Mouse (Mus musculus): Measurements from ENCODE around the gene Brd2. TPM values are rescaled to one million over a fixed set of nuclear protein-coding genes. Genes with fewer than 3 reads are reported as not detected.

Brd2 gene
- total and polyA plus RNA-seq, 3 experiments, result 214 to 336 (median 298) TPM

DNA sequence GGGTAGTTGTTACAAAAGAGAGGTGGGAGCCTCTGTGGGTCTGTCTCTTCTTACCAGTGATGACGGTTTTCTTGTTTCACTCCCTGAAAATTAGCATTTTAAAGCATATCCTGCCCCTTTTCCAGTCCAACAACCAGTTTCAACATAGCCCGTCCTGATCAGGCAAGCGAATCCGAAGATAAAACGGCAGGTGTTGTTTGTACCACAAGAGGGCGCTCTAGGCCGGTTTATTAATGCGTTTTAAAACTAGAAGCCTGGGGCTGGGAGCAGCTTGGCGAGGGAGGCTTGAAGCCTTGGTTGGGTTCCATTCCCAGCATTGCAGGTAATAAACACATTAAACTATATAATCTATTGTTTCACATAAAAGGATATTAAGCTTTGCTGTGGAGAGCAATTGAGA lies 44.9 kb downstream of the Brd2 start:
- DNase-seq (ENCODE audit: low spot score), result peak; percentile 57
- H3K9me3 ChIP-seq (replicated peaks), result no peaks in the 10 kb centered on the region
- no peak for ATAC-seq (ENCODE audit: extremely low read depth, insufficient number of reproducible peaks, low FRiP score, poor library complexity, severe bottlenecking)
- no peaks in the 10 kb centered on the region for H3K36me3 ChIP-seq (replicated peaks)
- peaks cover 7% of the 10 kb centered on the region; the same call in 1 of the 2 replicates for H3K4me1 ChIP-seq (ENCODE audit: insufficient read depth, low read depth, low read length)
- no peak overlapping the region for H3K4me3 ChIP-seq (ENCODE audit: low read depth, low read length)
- peaks cover 27% of the 10 kb centered on the region for H3K27me3 ChIP-seq (ENCODE audit: insufficient read depth, low read length)
- peak; percentile 63 for TF ChIP-seq CTCF (IDR thresholded peaks at IDR 0.05; ENCODE audit: low read depth, low read length)
- TF ChIP-seq TAL1 (conservative IDR thresholded peaks at IDR 0.05; ENCODE audit: low read depth, low read length), result no peak

DNA sequence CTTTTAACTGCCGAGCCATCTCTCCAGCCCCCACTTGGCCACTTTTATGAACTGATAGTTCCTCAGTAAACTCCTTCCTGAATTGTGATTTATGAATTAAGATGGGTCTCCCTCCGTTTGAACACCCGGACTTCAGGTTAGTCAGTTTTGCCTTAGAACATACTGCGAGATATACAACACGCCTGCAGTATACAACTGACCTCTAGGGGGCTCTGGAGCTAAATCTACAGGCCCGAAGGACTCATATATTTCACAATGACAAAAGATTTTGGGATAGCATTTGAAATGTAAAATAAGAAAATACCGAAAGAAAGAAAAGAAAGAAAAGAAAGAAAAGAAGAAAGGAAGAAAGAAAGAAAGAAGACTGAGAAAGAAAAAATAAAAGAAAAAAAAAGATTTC lies 47.2 kb downstream of the Brd2 start:
- Histone ChIP-seq H3K36me3 (replicated peaks) (no peaks in the 10 kb centered on the region), H3K4me1 (ENCODE audit: insufficient read depth, low read depth, low read length) (peaks cover 7% of the 10 kb centered on the region; the same call in 1 of the 2 replicates), H3K27me3 (ENCODE audit: insufficient read depth, low read length) (peaks cover 22% of the 10 kb centered on the region), H3K4me3 (ENCODE audit: low read depth, low read length) (no peak overlapping the region), H3K9me3 (replicated peaks) (no peaks in the 10 kb centered on the region)
- DNase-seq (ENCODE audit: low spot score) (no peak), ATAC-seq (ENCODE audit: extremely low read depth, insufficient number of reproducible peaks, low FRiP score, poor library complexity, severe bottlenecking) (no peak)
- TF ChIP-seq POLR2AphosphoS5 (IDR thresholded peaks at IDR 0.05; ENCODE audit: insufficient replicate concordance, low read depth, low read length) (no peak), CTCF (IDR thresholded peaks at IDR 0.05; ENCODE audit: low read depth, low read length) (peak; percentile 24; the same call in 1 of the 2 replicates)

- no peaks in the 10 kb centered on the region for H3K36me3 ChIP-seq (replicated peaks)
- TF ChIP-seq TAL1 (conservative IDR thresholded peaks at IDR 0.05; ENCODE audit: low read depth, low read length) (no peak), GATA1 (IDR thresholded peaks at IDR 0.05; ENCODE audit: borderline replicate concordance, low read length) (no peak), POLR2AphosphoS5 (IDR thresholded peaks at IDR 0.05; ENCODE audit: insufficient replicate concordance, low read depth, low read length) (no peak), CTCF (IDR thresholded peaks at IDR 0.05; ENCODE audit: low read depth, low read length) (no peak), GATA2 (IDR thresholded peaks at IDR 0.05; ENCODE audit: borderline replicate concordance, low read depth, low read length) (no peak)
- H3K27me3 ChIP-seq (ENCODE audit: insufficient read depth, low read length), result peaks cover 25% of the 10 kb centered on the region
- 0 out of 2 replicates have a peak, but pooled peaks cover 2% of the 10 kb centered on the region for H3K4me1 ChIP-seq (ENCODE audit: insufficient read depth, low read depth, low read length)
- ATAC-seq (ENCODE audit: extremely low read depth, insufficient number of reproducible peaks, low FRiP score, poor library complexity, severe bottlenecking) (no peak), DNase-seq (ENCODE audit: low spot score) (no peak)
- H3K4me3 ChIP-seq (ENCODE audit: low read depth, low read length), result no peak overlapping the region
- no peaks in the 10 kb centered on the region for H3K9me3 ChIP-seq (replicated peaks)
These were observed 50.3 kb downstream of the Brd2 start for GRCm38 (mm10) chr17:34072091-34072490.

- Histone ChIP-seq H3K27me3 (ENCODE audit: insufficient read depth, low read length) (peaks cover 34% of the 10 kb centered on the region), H3K4me1 (ENCODE audit: insufficient read depth, low read depth, low read length) (no peaks in the 10 kb centered on the region), H3K36me3 (replicated peaks) (no peaks in the 10 kb centered on the region), H3K9me3 (replicated peaks) (no peaks in the 10 kb centered on the region), H3K4me3 (ENCODE audit: low read depth, low read length) (no peak overlapping the region)
- DNase-seq (ENCODE audit: low spot score), result no peak
- ATAC-seq (ENCODE audit: extremely low read depth, insufficient number of reproducible peaks, low FRiP score, poor library complexity, severe bottlenecking), result no peak
- TF ChIP-seq GATA2 (IDR thresholded peaks at IDR 0.05; ENCODE audit: borderline replicate concordance, low read depth, low read length), result no peak
- no peak for TF ChIP-seq TAL1 (conservative IDR thresholded peaks at IDR 0.05; ENCODE audit: low read depth, low read length)
- no peak for TF ChIP-seq GATA1 (IDR thresholded peaks at IDR 0.05; ENCODE audit: borderline replicate concordance, low read length)
- no peak for TF ChIP-seq CTCF (IDR thresholded peaks at IDR 0.05; ENCODE audit: low read depth, low read length)
- no peak for TF ChIP-seq POLR2AphosphoS5 (IDR thresholded peaks at IDR 0.05; ENCODE audit: insufficient replicate concordance, low read depth, low read length)
These were observed 53.6 kb downstream of the Brd2 start for GRCm38 (mm10) chr17:34068864-34069263.

Other genes starting within 250 kb of the Brd2 start
Only the 20 nearest of the 32 such genes appear.
- gene B3galt4, start 171.1 kb downstream of the Brd2 start, total RNA-seq (2014; fragmentation: Nextera tagmentation), result 1.7 and 1.9 TPM in 2 replicates
- gene B3galt4, start 171.1 kb downstream of the Brd2 start, total RNA-seq (2017), result 3.0 and 3.6 TPM in 2 replicates
- gene B3galt4, start 171.1 kb downstream of the Brd2 start, polyA plus RNA-seq (2012), result 10.9 and 13.5 TPM in 2 replicates
- gene Vps52, start 166.8 kb downstream of the Brd2 start, total RNA-seq (2014; fragmentation: Nextera tagmentation), result 30.0 and 34.1 TPM in 2 replicates
- gene Vps52, start 166.8 kb downstream of the Brd2 start, total RNA-seq (2017), result 18.5 and 19.8 TPM in 2 replicates
- 45.6 and 48.9 TPM in 2 replicates for gene Vps52, start 166.8 kb downstream of the Brd2 start, polyA plus RNA-seq (2012)
- 2,195 and 2,298 TPM in 2 replicates for gene Rps18, start 166.6 kb downstream of the Brd2 start, total RNA-seq (2014; fragmentation: Nextera tagmentation)
- 1,704 and 1,830 TPM in 2 replicates for gene Rps18, start 166.6 kb downstream of the Brd2 start, total RNA-seq (2017)
- 739 and 1,633 TPM in 2 replicates for gene Rps18, start 166.6 kb downstream of the Brd2 start, polyA plus RNA-seq (2012)
- gene H2-K1, start 122.3 kb downstream of the Brd2 start, total RNA-seq (2014; fragmentation: Nextera tagmentation), result not detected in 2 replicates
- gene H2-K1, start 122.3 kb downstream of the Brd2 start, total RNA-seq (2017), result 0.16 and 0.23 TPM in 2 replicates
- 0.58 and 0.74 TPM in 2 replicates for gene H2-K1, start 122.3 kb downstream of the Brd2 start, polyA plus RNA-seq (2012)
- gene Ring1, start 98.0 kb downstream of the Brd2 start, total RNA-seq (2014; fragmentation: Nextera tagmentation), result 8.4 and 9.7 TPM in 2 replicates
- 10.9 and 13.1 TPM in 2 replicates for gene Ring1, start 98.0 kb downstream of the Brd2 start, total RNA-seq (2017)
- 46.4 and 59.9 TPM in 2 replicates for gene Ring1, start 98.0 kb downstream of the Brd2 start, polyA plus RNA-seq (2012)
- 77.5 and 87.1 TPM in 2 replicates for gene H2-Ke6, start 94.6 kb downstream of the Brd2 start, total RNA-seq (2014; fragmentation: Nextera tagmentation)
- gene H2-Ke6, start 94.6 kb downstream of the Brd2 start, total RNA-seq (2017), result 44.7 and 45.9 TPM in 2 replicates
- gene H2-Ke6, start 94.6 kb downstream of the Brd2 start, polyA plus RNA-seq (2012), result 58.6 and 78.0 TPM in 2 replicates
- 16.9 and 17.5 TPM in 2 replicates for gene Slc39a7, start 91.0 kb downstream of the Brd2 start, total RNA-seq (2014; fragmentation: Nextera tagmentation)
- 58.0 and 60.1 TPM in 2 replicates for gene Slc39a7, start 91.0 kb downstream of the Brd2 start, total RNA-seq (2017)
- 66.0 and 98.1 TPM in 2 replicates for gene Slc39a7, start 91.0 kb downstream of the Brd2 start, polyA plus RNA-seq (2012)
- 27.7 and 29.7 TPM in 2 replicates for gene Rxrb, start 90.8 kb downstream of the Brd2 start, total RNA-seq (2014; fragmentation: Nextera tagmentation)
- gene Rxrb, start 90.8 kb downstream of the Brd2 start, total RNA-seq (2017), result 30.5 and 34.7 TPM in 2 replicates
- 175 and 211 TPM in 2 replicates for gene Rxrb, start 90.8 kb downstream of the Brd2 start, polyA plus RNA-seq (2012)
- gene Col11a2, start 83.2 kb downstream of the Brd2 start, total RNA-seq (2014; fragmentation: Nextera tagmentation), result 0.45 and 0.92 TPM in 2 replicates
- 0.58 and 1.6 TPM in 2 replicates for gene Col11a2, start 83.2 kb downstream of the Brd2 start, total RNA-seq (2017)
- 1.9 and 2.3 TPM in 2 replicates for gene Col11a2, start 83.2 kb downstream of the Brd2 start, polyA plus RNA-seq (2012)
- not detected in 2 replicates for gene H2-Oa, start 30.3 kb downstream of the Brd2 start, total RNA-seq (2014; fragmentation: Nextera tagmentation)
- gene H2-Oa, start 30.3 kb downstream of the Brd2 start, total RNA-seq (2017), result 0.11 TPM in 1 of 2 replicates, not detected in the other
- gene H2-Oa, start 30.3 kb downstream of the Brd2 start, polyA plus RNA-seq (2012), result not detected in 2 replicates
- gene H2-DMa, start 3.1 kb downstream of the Brd2 start, total RNA-seq (2014; fragmentation: Nextera tagmentation), result 11.0 and 16.1 TPM in 2 replicates
- 2.8 and 3.8 TPM in 2 replicates for gene H2-DMa, start 3.1 kb downstream of the Brd2 start, total RNA-seq (2017)
- gene H2-DMa, start 3.1 kb downstream of the Brd2 start, polyA plus RNA-seq (2012), result 0.62 and 1.3 TPM in 2 replicates
- not detected in 2 replicates for gene H2-DMb2, start 20.7 kb upstream of the Brd2 start, total RNA-seq (2014; fragmentation: Nextera tagmentation)
- not detected in 2 replicates for gene H2-DMb2, start 20.7 kb upstream of the Brd2 start, total RNA-seq (2017)
- gene H2-DMb2, start 20.7 kb upstream of the Brd2 start, polyA plus RNA-seq (2012), result not detected in 2 replicates
- not detected in 2 replicates for gene H2-DMb1, start 30.4 kb upstream of the Brd2 start, total RNA-seq (2014; fragmentation: Nextera tagmentation)
- gene H2-DMb1, start 30.4 kb upstream of the Brd2 start, total RNA-seq (2017), result 0.41 and 0.44 TPM in 2 replicates
- gene H2-DMb1, start 30.4 kb upstream of the Brd2 start, polyA plus RNA-seq (2012), result 0.06 and 0.10 TPM in 2 replicates
- 6.5 and 6.8 TPM in 2 replicates for gene Tap1, start 64.9 kb upstream of the Brd2 start, total RNA-seq (2014; fragmentation: Nextera tagmentation)
- 7.2 and 11.0 TPM in 2 replicates for gene Tap1, start 64.9 kb upstream of the Brd2 start, total RNA-seq (2017)
- 7.4 and 7.6 TPM in 2 replicates for gene Tap1, start 64.9 kb upstream of the Brd2 start, polyA plus RNA-seq (2012)
- not detected in 2 replicates for gene Psmb9, start 65.1 kb upstream of the Brd2 start, total RNA-seq (2014; fragmentation: Nextera tagmentation)
- gene Psmb9, start 65.1 kb upstream of the Brd2 start, total RNA-seq (2017), result 3.7 and 4.8 TPM in 2 replicates
- 1.5 and 1.9 TPM in 2 replicates for gene Psmb9, start 65.1 kb upstream of the Brd2 start, polyA plus RNA-seq (2012)
- gene Psmb8, start 75.1 kb upstream of the Brd2 start, total RNA-seq (2014; fragmentation: Nextera tagmentation), result not detected in 2 replicates
- gene Psmb8, start 75.1 kb upstream of the Brd2 start, total RNA-seq (2017), result 0.06 and 0.11 TPM in 2 replicates
- gene Psmb8, start 75.1 kb upstream of the Brd2 start, polyA plus RNA-seq (2012), result 0.15 and 0.25 TPM in 2 replicates
- gene Tap2, start 80.9 kb upstream of the Brd2 start, total RNA-seq (2014; fragmentation: Nextera tagmentation), result 7.8 and 8.7 TPM in 2 replicates
- 12.0 and 13.4 TPM in 2 replicates for gene Tap2, start 80.9 kb upstream of the Brd2 start, total RNA-seq (2017)
- 56.4 and 58.9 TPM in 2 replicates for gene Tap2, start 80.9 kb upstream of the Brd2 start, polyA plus RNA-seq (2012)
- gene H2-Ob, start 116.3 kb upstream of the Brd2 start, total RNA-seq (2014; fragmentation: Nextera tagmentation), result not detected in 2 replicates
- gene H2-Ob, start 116.3 kb upstream of the Brd2 start, total RNA-seq (2017), result 0.11 TPM in 1 of 2 replicates, not detected in the other
- gene H2-Ob, start 116.3 kb upstream of the Brd2 start, polyA plus RNA-seq (2012), result not detected in 2 replicates
- gene H2-Ab1, start 135.1 kb upstream of the Brd2 start, total RNA-seq (2014; fragmentation: Nextera tagmentation), result not detected in 2 replicates
- gene H2-Ab1, start 135.1 kb upstream of the Brd2 start, total RNA-seq (2017), result 0.27 and 0.29 TPM in 2 replicates
- 0.07 and 0.11 TPM in 2 replicates for gene H2-Ab1, start 135.1 kb upstream of the Brd2 start, polyA plus RNA-seq (2012)
- not detected in 2 replicates for gene H2-Aa, start 165.2 kb upstream of the Brd2 start, total RNA-seq (2014; fragmentation: Nextera tagmentation)
- gene H2-Aa, start 165.2 kb upstream of the Brd2 start, total RNA-seq (2017), result 0.06 TPM in 1 of 2 replicates, not detected in the other
- gene H2-Aa, start 165.2 kb upstream of the Brd2 start, polyA plus RNA-seq (2012), result not detected in 2 replicates

All from G1E (cell line).